Mouse (Mus musculus) heart, postnatal 25 days (tissue): Measurements from ENCODE around the gene Fam114a2. TPM values are rescaled to one million over a fixed set of nuclear protein-coding genes. Genes with fewer than 3 reads are reported as not detected.

Experiments used
- DNase-seq: peaks from one replicate; pipeline ENCODE4 v3.0.0; 2022; ENCODE audit warnings: low spot score
- intact Hi-C: fragments of 180-260 bp; cut with DNase I; formaldehyde crosslinking; loops from one replicate; pipeline ENCODE4 v1.15.1; 2025
- total RNA-seq, 2 experiments: library from RNA; stranded (reverse); gene quantifications; 2 replicates each; pipeline ENCODE4 v1.2.3; 2021

Fam114a2 gene
- total RNA-seq, 2 experiments from 2014 or later = 39.1 to 41.9 TPM

DNA sequence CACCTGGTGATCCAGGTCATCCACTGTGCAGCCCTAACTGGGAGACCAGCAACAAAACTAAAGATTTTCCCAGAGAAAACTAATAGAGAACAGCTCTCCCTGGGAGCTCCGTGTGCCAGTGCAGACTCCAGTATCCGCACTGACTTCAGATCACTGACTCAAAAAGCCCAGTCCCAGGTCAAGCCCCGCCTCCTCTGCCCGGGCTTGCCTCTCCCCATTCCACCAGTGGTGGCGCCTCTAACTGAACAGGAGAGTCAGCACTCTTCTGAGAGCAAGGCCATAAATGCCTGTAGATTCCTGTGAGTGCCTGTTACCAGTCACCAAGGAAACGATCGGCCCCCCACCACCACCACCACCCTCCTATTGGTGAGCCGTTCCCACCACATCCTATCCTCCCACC lies 53.4 kb downstream of the Fam114a2 start:
- no peak for DNase-seq
- intact Hi-C loops = loop anchor here (10.0 kb wide), 1 partner anchor 150 kb away; no protein-coding TSS in a partner anchor

DNA sequence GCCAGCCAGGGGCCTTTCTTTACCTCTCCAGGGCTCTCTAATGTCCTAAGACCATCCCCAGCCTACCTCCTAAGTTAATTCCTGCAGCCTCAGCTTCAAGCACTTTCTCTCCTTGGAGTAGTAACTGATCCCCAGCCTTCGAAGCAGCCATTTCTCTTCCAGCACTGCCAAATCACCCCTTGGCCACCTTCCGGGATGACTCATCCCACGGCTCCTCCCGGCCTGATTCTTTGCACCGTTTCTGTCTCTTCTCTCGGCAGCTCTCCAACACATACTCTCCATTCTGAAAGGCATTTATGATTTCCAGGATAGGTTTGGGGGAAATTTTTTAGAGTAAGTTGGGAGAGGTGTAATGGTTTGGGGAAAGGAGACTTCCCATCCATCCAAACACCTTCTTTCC lies 58.7 kb downstream of the Fam114a2 start:
- no peak for DNase-seq
- intact Hi-C loops = loop anchor here (10.0 kb wide), 1 partner anchor 145 kb away; no protein-coding TSS in a partner anchor

DNA sequence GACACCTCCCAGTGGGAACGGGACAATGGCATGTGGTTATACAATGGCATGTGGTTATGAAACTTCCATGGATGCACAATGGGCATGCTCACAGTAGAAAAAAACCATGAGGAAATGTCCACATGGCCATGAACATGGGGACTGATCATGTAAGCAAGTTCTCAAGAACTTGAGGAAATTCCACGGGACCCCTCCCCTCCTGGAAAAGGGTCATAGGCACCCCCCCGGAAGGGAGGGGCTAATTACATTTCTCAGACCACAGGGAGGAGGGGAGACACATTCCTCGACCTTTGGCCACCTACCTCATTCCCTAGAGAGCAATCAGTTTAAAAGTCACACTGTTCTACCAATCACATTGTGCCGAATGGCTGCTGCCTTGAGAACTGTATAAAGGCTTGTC lies 64.0 kb downstream of the Fam114a2 start:
- no peak for DNase-seq
- intact Hi-C loops = no loop called here

DNA sequence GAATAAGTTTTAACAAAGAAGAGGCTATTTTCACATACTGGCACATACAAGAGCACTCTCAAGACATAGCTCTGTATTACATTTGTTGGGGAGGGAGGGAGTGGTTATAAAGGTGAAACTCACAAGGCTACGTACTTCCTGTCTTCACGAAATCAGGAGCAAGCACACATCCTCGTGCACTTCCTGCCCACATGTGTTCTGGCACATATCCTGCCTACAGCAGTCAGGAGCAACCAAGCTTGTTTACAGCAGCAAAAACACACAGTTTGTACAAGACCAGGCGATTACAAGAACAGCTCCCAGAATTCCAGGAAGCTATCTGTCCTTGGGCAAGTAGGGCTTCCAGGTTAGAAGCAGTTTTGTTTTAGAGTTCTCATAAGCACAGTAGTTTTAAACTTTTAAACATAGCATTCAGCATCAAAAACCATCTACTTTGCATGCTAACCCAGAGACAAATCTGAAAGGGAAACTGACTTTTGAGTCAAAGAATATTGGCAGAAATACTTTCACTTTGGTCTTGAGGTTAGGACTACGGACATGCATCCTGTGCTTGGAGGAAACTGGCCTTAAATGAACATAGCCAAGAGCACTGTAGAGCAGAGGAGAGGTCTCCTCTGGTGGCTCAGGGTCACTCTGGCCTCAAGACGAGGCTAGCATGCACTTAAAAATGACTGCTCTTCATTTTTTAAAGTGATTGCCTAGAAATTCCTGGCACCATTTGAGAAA lies 73.0 kb downstream of the Fam114a2 start:
- DNase-seq = no peak
- intact Hi-C loops = no loop called here

DNA sequence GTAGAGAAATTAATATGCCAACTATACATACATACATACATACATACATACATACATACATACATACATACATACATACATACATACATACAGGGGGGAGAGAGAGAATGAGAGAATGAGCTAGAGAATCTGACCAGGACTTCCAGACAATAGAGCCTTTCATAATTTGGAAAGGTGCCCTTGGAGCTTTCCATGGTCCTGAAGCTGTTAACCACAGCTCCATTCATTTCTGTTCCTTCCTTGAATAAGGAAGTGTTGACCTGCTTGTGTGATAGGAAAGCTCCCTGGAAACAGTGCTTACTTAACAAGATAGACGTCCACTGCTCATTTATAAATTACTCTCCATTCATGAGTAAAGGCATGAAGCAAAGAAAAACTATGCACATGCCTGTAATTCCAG lies 84.3 kb downstream of the Fam114a2 start:
- intact Hi-C loops = no loop called here
- DNase-seq = no peak

Other genes with a start within 250 kb of the Fam114a2 start
- gene Mfap3, start within 50 bp of the Fam114a2 start, total RNA-seq = 10 to 100 TPM; 13.3 to 13.7 TPM
- 1 to 10 TPM; 8.4 to 9.0 TPM for gene Galnt10, start 126.8 kb upstream of the Fam114a2 start, total RNA-seq